Mouse (Mus musculus): ENCODE results near the gene Ywhah. TPM values are rescaled to one million over a fixed set of nuclear protein-coding genes. Genes with fewer than 3 reads are reported as not detected.
"Not testable (repeated sequence)": the region's sequence is repeated elsewhere in the genome, so short reads cannot be mapped to it uniquely, and the experiment has no call there.

Ywhah gene
- polyA plus RNA-seq, 1 experiment from 2014 or later, result 448 TPM

GRCm38 (mm10) chr5:33039510-33039911 lies 20.9 kb downstream of the Ywhah start:
- WGBS, result 6% methylated on average over 13 of the region's 13 CpGs
- ATAC-seq (ENCODE audit: insufficient number of reproducible peaks, insufficient read depth, low FRiP score, low read depth), result no peak
- no peaks in the 10 kb centered on the region for H3K27me3 ChIP-seq (ENCODE audit: control insufficient read depth, insufficient read depth, low read length)
- peak overlapping the region; percentile 64 for H3K4me2 ChIP-seq (ENCODE audit: low read length)
- H3K27ac ChIP-seq (replicated peaks in 1 of 2; ENCODE audit: control insufficient read depth in 1 of 2, insufficient read depth in 1 of 2, low read depth in 2 of 2, low read length in 2 of 2), result no peak overlapping the region
- H3K36me3 ChIP-seq (ENCODE audit: control insufficient read depth, insufficient read depth, low read length), result no peaks in the 10 kb centered on the region
- H3K9ac ChIP-seq (ENCODE audit: low read length), result 0 out of 2 replicates have a peak overlapping the region, but pooled peaks have one; percentile 48
- peaks cover 2 to 6% of the 10 kb centered on the region in 2 experiments; a peak in 2 of 4 replicates for H3K4me1 ChIP-seq (ENCODE audit: control insufficient read depth in 2 of 2, insufficient read depth in 2 of 2, low read length in 2 of 2)
- H3K9me3 ChIP-seq (ENCODE audit: control insufficient read depth, low read length), result no peaks in the 10 kb centered on the region
- H3K4me3 ChIP-seq (ENCODE audit: control insufficient read depth in 1 of 2, insufficient read depth in 1 of 2, low read depth in 1 of 2, low read length in 2 of 2), result peak overlapping the region in 1 of 2 experiments; percentile 18; a peak in 1 of 4 replicates

DNA sequence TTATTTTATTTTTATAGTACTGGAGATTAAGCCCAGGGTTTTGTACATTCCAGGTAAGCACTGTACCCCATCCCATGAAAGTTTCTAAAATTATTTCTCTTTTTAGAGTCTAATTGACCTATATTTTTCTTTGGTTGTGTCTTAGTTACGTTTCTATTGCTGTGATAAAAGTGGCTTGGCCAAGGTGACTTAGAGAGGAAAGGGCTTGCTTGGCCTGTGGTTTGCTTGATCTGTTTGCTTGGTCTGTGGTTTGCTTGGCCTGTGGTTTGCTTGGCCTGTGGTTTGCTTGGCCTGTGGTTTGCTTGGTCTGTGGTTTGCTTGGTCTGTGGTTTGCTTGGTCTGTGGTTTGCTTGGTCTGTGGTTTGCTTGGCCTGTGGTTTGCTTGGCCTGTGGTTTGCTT lies 22.1 kb downstream of the Ywhah start:
- 91% methylated on average over 1 of the region's 1 CpGs for WGBS
- H3K27me3 ChIP-seq (ENCODE audit: control insufficient read depth, insufficient read depth, low read length); H3K9ac ChIP-seq (ENCODE audit: low read length); H3K4me2 ChIP-seq (ENCODE audit: low read length); H3K27ac ChIP-seq (replicated peaks in 1 of 2; ENCODE audit: control insufficient read depth in 1 of 2, insufficient read depth in 1 of 2, low read depth in 2 of 2, low read length in 2 of 2); ATAC-seq (ENCODE audit: insufficient number of reproducible peaks, insufficient read depth, low FRiP score, low read depth); H3K9me3 ChIP-seq (ENCODE audit: control insufficient read depth, low read length); H3K4me3 ChIP-seq (ENCODE audit: control insufficient read depth in 1 of 2, insufficient read depth in 1 of 2, low read depth in 1 of 2, low read length in 2 of 2); H3K4me1 ChIP-seq (ENCODE audit: control insufficient read depth in 2 of 2, insufficient read depth in 2 of 2, low read length in 2 of 2); H3K36me3 ChIP-seq (ENCODE audit: control insufficient read depth, insufficient read depth, low read length): not testable (repeated sequence)

- Histone ChIP-seq H3K4me3 (ENCODE audit: control insufficient read depth in 1 of 2, insufficient read depth in 1 of 2, low read depth in 1 of 2, low read length in 2 of 2) (no peak overlapping the region), H3K27me3 (ENCODE audit: control insufficient read depth, insufficient read depth, low read length) (no peaks in the 10 kb centered on the region), H3K4me2 (ENCODE audit: low read length) (no peak overlapping the region), H3K27ac (replicated peaks in 1 of 2; ENCODE audit: control insufficient read depth in 1 of 2, insufficient read depth in 1 of 2, low read depth in 2 of 2, low read length in 2 of 2) (no peak overlapping the region), H3K9me3 (ENCODE audit: control insufficient read depth, low read length) (no peaks in the 10 kb centered on the region), H3K4me1 (ENCODE audit: control insufficient read depth in 2 of 2, insufficient read depth in 2 of 2, low read length in 2 of 2) (peaks cover 2 to 6% of the 10 kb centered on the region in 2 experiments; a peak in 2 of 4 replicates), H3K36me3 (ENCODE audit: control insufficient read depth, insufficient read depth, low read length) (no peaks in the 10 kb centered on the region), H3K9ac (ENCODE audit: low read length) (no peak overlapping the region)
- WGBS, result 63% methylated on average over 10 of the region's 10 CpGs
- no peak for ATAC-seq (ENCODE audit: insufficient number of reproducible peaks, insufficient read depth, low FRiP score, low read depth)
Measured at GRCm38 (mm10) chr5:33043397-33043796, 24.8 kb downstream of the Ywhah start.

GRCm38 (mm10) chr5:33044636-33045315 lies 26.2 kb downstream of the Ywhah start:
- Histone ChIP-seq H3K27me3 (ENCODE audit: control insufficient read depth, insufficient read depth, low read length) (no peaks in the 10 kb centered on the region), H3K36me3 (ENCODE audit: control insufficient read depth, insufficient read depth, low read length) (no peaks in the 10 kb centered on the region)

DNA sequence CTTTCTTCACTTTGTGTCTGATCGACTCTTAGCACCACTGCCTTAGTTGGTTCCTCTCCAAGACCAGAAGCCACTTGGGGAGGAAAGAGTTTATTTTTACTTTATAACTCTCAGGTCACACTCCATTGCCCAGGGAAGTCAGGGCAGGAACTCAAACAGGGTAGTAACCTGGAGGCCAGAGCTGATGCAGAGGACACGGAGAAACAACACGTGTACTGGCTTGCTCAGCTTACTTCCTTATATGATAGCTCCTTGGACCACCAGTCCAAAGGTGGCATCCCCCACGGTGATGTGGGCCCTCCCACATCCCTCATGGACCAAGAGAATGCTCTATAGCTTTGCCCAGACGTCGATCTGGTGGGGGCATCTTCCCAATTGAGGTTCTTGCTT lies 26.7 kb downstream of the Ywhah start:
- H3K36me3 ChIP-seq (ENCODE audit: control insufficient read depth, insufficient read depth, low read length), result no peaks in the 10 kb centered on the region
- no peak for ATAC-seq (ENCODE audit: insufficient number of reproducible peaks, insufficient read depth, low FRiP score, low read depth)
- H3K4me3 ChIP-seq (ENCODE audit: control insufficient read depth in 1 of 2, insufficient read depth in 1 of 2, low read depth in 1 of 2, low read length in 2 of 2), result no peak overlapping the region
- H3K9me3 ChIP-seq (ENCODE audit: control insufficient read depth, low read length), result no peaks in the 10 kb centered on the region
- H3K27me3 ChIP-seq (ENCODE audit: control insufficient read depth, insufficient read depth, low read length), result no peaks in the 10 kb centered on the region
- no peaks in the 10 kb centered on the region for H3K4me1 ChIP-seq (ENCODE audit: control insufficient read depth in 2 of 2, insufficient read depth in 2 of 2, low read length in 2 of 2)
- WGBS, result 83% methylated on average over 6 of the region's 6 CpGs
- H3K9ac ChIP-seq (ENCODE audit: low read length), result no peak overlapping the region
- H3K4me2 ChIP-seq (ENCODE audit: low read length), result no peak overlapping the region
- H3K27ac ChIP-seq (replicated peaks in 1 of 2; ENCODE audit: control insufficient read depth in 1 of 2, insufficient read depth in 1 of 2, low read depth in 2 of 2, low read length in 2 of 2), result no peak overlapping the region

More at GRCm38 (mm10) chr5:33044636-33045315, 26.2 kb downstream of the Ywhah start:
- ATAC-seq (ENCODE audit: insufficient number of reproducible peaks, insufficient read depth, low FRiP score, low read depth), result no peak
- H3K4me1 ChIP-seq (ENCODE audit: control insufficient read depth in 2 of 2, insufficient read depth in 2 of 2, low read length in 2 of 2), result no peaks in the 10 kb centered on the region
- WGBS, result 92% methylated on average over 12 of the region's 12 CpGs
- no peak overlapping the region for H3K27ac ChIP-seq (replicated peaks in 1 of 2; ENCODE audit: control insufficient read depth in 1 of 2, insufficient read depth in 1 of 2, low read depth in 2 of 2, low read length in 2 of 2)
- no peak overlapping the region for H3K4me3 ChIP-seq (ENCODE audit: control insufficient read depth in 1 of 2, insufficient read depth in 1 of 2, low read depth in 1 of 2, low read length in 2 of 2)
- no peaks in the 10 kb centered on the region for H3K9me3 ChIP-seq (ENCODE audit: control insufficient read depth, low read length)
- H3K9ac ChIP-seq (ENCODE audit: low read length), result no peak overlapping the region
- H3K4me2 ChIP-seq (ENCODE audit: low read length), result no peak overlapping the region

DNA sequence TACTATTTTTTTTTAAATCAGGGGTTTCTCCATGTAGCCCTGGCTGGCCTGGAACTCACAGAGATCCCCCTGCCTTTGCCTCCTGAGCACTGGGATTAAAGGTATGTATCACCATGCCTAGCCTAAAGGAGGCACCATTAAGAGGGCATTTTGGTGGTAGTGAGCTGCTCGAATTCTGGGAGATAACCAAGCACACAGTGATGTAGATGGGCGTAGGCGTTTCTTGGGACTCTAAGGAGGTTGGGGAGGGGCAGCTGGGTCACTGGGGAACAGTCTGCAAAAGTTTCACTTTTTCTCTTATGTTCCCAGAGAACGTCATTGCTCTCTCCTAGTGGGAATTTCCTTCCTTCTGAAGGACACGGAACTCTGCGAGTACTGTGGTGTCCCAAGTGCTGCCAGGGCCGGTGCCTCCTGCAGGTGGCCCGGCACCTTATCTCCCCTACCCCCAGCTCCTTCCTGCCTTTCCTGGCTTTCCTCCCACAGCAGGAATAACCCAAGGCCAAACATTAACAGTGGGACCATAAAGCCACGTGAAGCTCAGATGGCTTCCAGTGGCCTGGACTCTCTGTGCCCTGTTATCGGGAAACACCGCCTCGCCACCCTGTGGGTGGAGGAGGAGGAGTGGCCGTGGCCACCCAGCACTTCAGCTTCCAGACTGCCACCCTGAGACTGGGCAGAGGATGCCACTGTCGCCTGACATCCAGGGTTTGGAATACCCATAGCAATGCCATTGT lies 34.4 kb downstream of the Ywhah start:
- no peaks in the 10 kb centered on the region for H3K36me3 ChIP-seq (ENCODE audit: control insufficient read depth, insufficient read depth, low read length)
- H3K4me2 ChIP-seq (ENCODE audit: low read length), result no peak overlapping the region
- no peak for ATAC-seq (ENCODE audit: insufficient number of reproducible peaks, insufficient read depth, low FRiP score, low read depth)
- WGBS, result 53% methylated on average over 14 of the region's 14 CpGs
- H3K27me3 ChIP-seq (ENCODE audit: control insufficient read depth, insufficient read depth, low read length), result no peaks in the 10 kb centered on the region
- no peaks in the 10 kb centered on the region for H3K9me3 ChIP-seq (ENCODE audit: control insufficient read depth, low read length)
- H3K27ac ChIP-seq (replicated peaks in 1 of 2; ENCODE audit: control insufficient read depth in 1 of 2, insufficient read depth in 1 of 2, low read depth in 2 of 2, low read length in 2 of 2), result no peak overlapping the region
- H3K4me1 ChIP-seq (ENCODE audit: control insufficient read depth in 2 of 2, insufficient read depth in 2 of 2, low read length in 2 of 2), result peaks cover 0 to 3% of the 10 kb centered on the region in 2 experiments; a peak in 1 of 4 replicates
- H3K9ac ChIP-seq (ENCODE audit: low read length), result no peak overlapping the region
- H3K4me3 ChIP-seq (ENCODE audit: control insufficient read depth in 1 of 2, insufficient read depth in 1 of 2, low read depth in 1 of 2, low read length in 2 of 2), result no peak overlapping the region

- no peak overlapping the region for H3K9ac ChIP-seq (ENCODE audit: low read length)
- no peak overlapping the region for H3K27ac ChIP-seq (replicated peaks in 1 of 2; ENCODE audit: control insufficient read depth in 1 of 2, insufficient read depth in 1 of 2, low read depth in 2 of 2, low read length in 2 of 2)
- WGBS, result 75% methylated on average over 10 of the region's 10 CpGs
- H3K4me2 ChIP-seq (ENCODE audit: low read length), result no peak overlapping the region
- H3K9me3 ChIP-seq (ENCODE audit: control insufficient read depth, low read length), result no peaks in the 10 kb centered on the region
- H3K4me1 ChIP-seq (ENCODE audit: control insufficient read depth in 2 of 2, insufficient read depth in 2 of 2, low read length in 2 of 2), result peaks cover 0 to 3% of the 10 kb centered on the region in 2 experiments; a peak in 1 of 4 replicates
- H3K36me3 ChIP-seq (ENCODE audit: control insufficient read depth, insufficient read depth, low read length), result no peaks in the 10 kb centered on the region
- ATAC-seq (ENCODE audit: insufficient number of reproducible peaks, insufficient read depth, low FRiP score, low read depth), result no peak
- H3K4me3 ChIP-seq (ENCODE audit: control insufficient read depth in 1 of 2, insufficient read depth in 1 of 2, low read depth in 1 of 2, low read length in 2 of 2), result no peak overlapping the region
- no peaks in the 10 kb centered on the region for H3K27me3 ChIP-seq (ENCODE audit: control insufficient read depth, insufficient read depth, low read length)
Measured at GRCm38 (mm10) chr5:33056126-33056765, 37.6 kb downstream of the Ywhah start.
